28 mouse cellular contexts compared by ENCODE assay signal in genomic region chr17:28994615-28995014, GRCm38 (mm10). TPM values are rescaled to one million over a fixed set of nuclear protein-coding genes. Genes with fewer than 3 reads are reported as not detected.
"Had no signal": no experiment of that assay in that cellular context is flagged by ENCODE, and none has a peak within 500 bp of the region (broad histone marks: within the 10 kb centered on the region; RNA-seq: fewer than 3 reads in every experiment).

No protein-coding gene starts in this region.

- H3K9ac ChIP-seq: intestine, embryonic 15.5 days; kidney, embryonic 15.5 days; limb, embryonic 13.5 days; liver, embryonic 12.5 days; liver, embryonic 15.5 days; lung, embryonic 15.5 days; neural tube, embryonic 12.5 days; neural tube, embryonic 15.5 days; stomach, embryonic 15.5 days had no signal

- H3K27me3 ChIP-seq: intestine, embryonic 15.5 days; kidney, embryonic 15.5 days; limb, embryonic 13.5 days; liver, embryonic 12.5 days; liver, embryonic 15.5 days; lung, embryonic 15.5 days; neural tube, embryonic 12.5 days; neural tube, embryonic 15.5 days; stomach, embryonic 15.5 days had no signal

- H3K9me3 ChIP-seq: intestine, embryonic 15.5 days; kidney, embryonic 15.5 days; limb, embryonic 10.5 days; limb, embryonic 13.5 days; liver, embryonic 12.5 days; liver, embryonic 15.5 days; lung, embryonic 15.5 days; neural tube, embryonic 12.5 days; neural tube, embryonic 15.5 days; stomach, embryonic 15.5 days had no signal

- H3K4me1 ChIP-seq: intestine, embryonic 15.5 days; kidney, embryonic 15.5 days; limb, embryonic 10.5 days; limb, embryonic 13.5 days; liver, embryonic 15.5 days; neural tube, embryonic 12.5 days; neural tube, embryonic 15.5 days; stomach, embryonic 15.5 days had no signal

- ATAC-seq: intestine, embryonic 15.5 days; liver, embryonic 12.5 days had no signal

- H3K4me2 ChIP-seq: intestine, embryonic 15.5 days; kidney, embryonic 15.5 days; limb, embryonic 13.5 days; liver, embryonic 12.5 days; liver, embryonic 15.5 days; lung, embryonic 15.5 days; midbrain, embryonic 11.5 days; neural tube, embryonic 12.5 days; neural tube, embryonic 15.5 days; stomach, embryonic 15.5 days had no signal

- H3K4me3 ChIP-seq: intestine, embryonic 15.5 days; kidney, embryonic 15.5 days; limb, embryonic 10.5 days; limb, embryonic 13.5 days; liver, embryonic 12.5 days; liver, embryonic 15.5 days; lung, embryonic 15.5 days; neural tube, embryonic 12.5 days; neural tube, embryonic 15.5 days; stomach, embryonic 15.5 days had no signal

- H3K27ac ChIP-seq: intestine, embryonic 15.5 days; kidney, embryonic 15.5 days; limb, embryonic 10.5 days; limb, embryonic 13.5 days; liver, embryonic 12.5 days; liver, embryonic 15.5 days; lung, embryonic 15.5 days; macrophage; neural tube, embryonic 12.5 days; neural tube, embryonic 15.5 days; stomach, embryonic 15.5 days had no signal

- DNase-seq: kidney, adult 11 months; kidney, adult 8-10 months; kidney, postnatal 10 days; kidney, postnatal 36 days; liver; lung, adult 18-20 months; midbrain, embryonic 14.5 days; right cerebral cortex, adult 18-20 months; right cerebral cortex, postnatal 14 days; right cerebral cortex, postnatal 4 days; thymus, postnatal 36 days had no signal

RNA-seq across cellular contexts. Expression of gene Pxt1, which starts 51.0 kb away (rescaled TPM):
- total RNA-seq: layer of hippocampus, postnatal 25 days; left cerebral cortex, adult 18-20 months; left cerebral cortex, postnatal 25 days; megakaryocyte-erythroid progenitor cell, adult 5-6 weeks had no signal
- polyA plus RNA-seq: intestine, embryonic 15.5 days; limb, embryonic 13.5 days; macrophage; midbrain, embryonic 11.5 days; midbrain, embryonic 14.5 days; neural tube, embryonic 12.5 days; neural tube, embryonic 15.5 days; stomach, embryonic 15.5 days; urinary bladder, adult 2 months had no signal
